Comparison of ENCODE assay signal across 15 mouse cellular contexts in the genomic region with DNA sequence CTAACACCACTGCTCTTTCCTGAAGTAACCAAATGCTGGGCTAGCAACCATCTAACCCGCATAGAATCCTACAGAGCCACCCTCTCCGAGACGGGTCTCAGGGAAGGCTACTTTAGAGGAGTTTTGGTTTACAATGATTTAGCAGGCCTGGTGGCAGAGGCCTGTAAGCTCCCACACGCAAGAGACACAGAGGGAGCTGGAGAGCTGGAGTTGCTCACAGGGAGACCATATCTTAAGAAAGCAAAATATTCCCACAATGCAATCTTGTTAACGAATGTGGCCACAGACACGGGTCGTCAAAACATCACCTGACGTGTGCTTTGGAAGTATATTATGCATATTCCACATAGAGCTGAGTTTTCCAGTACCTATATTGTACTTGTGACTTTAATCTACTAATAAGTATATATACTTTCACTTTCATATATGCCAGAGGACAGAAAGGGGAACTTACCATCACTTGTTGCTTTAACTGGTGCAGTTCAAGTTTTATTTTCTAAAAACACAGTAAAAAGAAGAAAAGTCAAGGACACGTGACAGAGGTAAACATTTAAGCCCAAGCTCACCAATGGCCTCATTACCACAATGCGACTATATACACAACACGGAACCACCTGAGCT. TPM values are rescaled to one million over a fixed set of nuclear protein-coding genes. Genes with fewer than 3 reads are reported as not detected.
DNase-seq lines count a peak whose midpoint lies in the region; ATAC-seq lines count a peak whose summit lies in the region.
"Had no signal": no experiment of that assay in that cellular context is flagged by ENCODE, and none has a peak within 500 bp of the region (broad histone marks: within the 10 kb centered on the region; RNA-seq: fewer than 3 reads in every experiment).

No protein-coding gene starts in this region.

- peak overlapping the region; percentile 53 for H3K27ac ChIP-seq in kidney, embryonic 16.5 days (ENCODE audit: low read length)
- H3K27ac ChIP-seq in kidney, embryonic 14.5 days (ENCODE audit: low read depth, low read length), result no peak overlapping the region
- H3K27ac ChIP-seq: embryonic facial prominence, embryonic 12.5 days; forebrain, embryonic 10.5 days; neural tube, embryonic 13.5 days had no signal

- no peak overlapping the region for H3K4me3 ChIP-seq in kidney, embryonic 16.5 days (ENCODE audit: low read length)
- no peak overlapping the region for H3K4me3 ChIP-seq in kidney, embryonic 14.5 days (ENCODE audit: low read length)
- H3K4me3 ChIP-seq: embryonic facial prominence, embryonic 12.5 days; forebrain, embryonic 10.5 days; neural tube, embryonic 13.5 days had no signal

- no peak for DNase-seq in right cerebral cortex, postnatal 4 days
- DNase-seq in adrenal gland, postnatal 36 days, result no peak
- DNase-seq: cerebellum, postnatal 14 days; retina, postnatal 1 day; thymus, adult 18-20 months had no signal

- no peaks in the 10 kb centered on the region for H3K9me3 ChIP-seq in kidney, embryonic 16.5 days (ENCODE audit: low read length)
- H3K9me3 ChIP-seq in kidney, embryonic 14.5 days (ENCODE audit: control insufficient read depth, low read length), result no peaks in the 10 kb centered on the region
- H3K9me3 ChIP-seq: embryonic facial prominence, embryonic 12.5 days; neural tube, embryonic 13.5 days had no signal

- no peak for ATAC-seq in kidney, embryonic 16.5 days (ENCODE audit: low FRiP score, low TSS enrichment)
- no peak for ATAC-seq in kidney, embryonic 14.5 days (ENCODE audit: low FRiP score, low TSS enrichment)
- peak; percentile 70 for ATAC-seq in CD4-positive, CD25-positive, alpha-beta regulatory T cell, adult 4 months
- ATAC-seq in common myeloid progenitor, adult 5-6 weeks (replicated peaks; ENCODE audit: low read depth, poor library complexity, severe bottlenecking), result peak; percentile 66
- peak; percentile 67 for ATAC-seq in megakaryocyte-erythroid progenitor cell, adult 5-6 weeks (replicated peaks; ENCODE audit: low FRiP score, low TSS enrichment, poor library complexity, severe bottlenecking)
- ATAC-seq: intestine, embryonic 16.5 days had no signal

- no peak overlapping the region for H3K4me2 ChIP-seq in kidney, embryonic 16.5 days (replicated peaks; ENCODE audit: low read depth, low read length)
- H3K4me2 ChIP-seq in kidney, embryonic 14.5 days (replicated peaks; ENCODE audit: low read depth, low read length), result no peak overlapping the region
- H3K4me2 ChIP-seq: embryonic facial prominence, embryonic 12.5 days; liver, embryonic 11.5 days; neural tube, embryonic 13.5 days had no signal

- H3K36me3 ChIP-seq in kidney, embryonic 16.5 days (ENCODE audit: insufficient read depth, low read length), result peaks cover 38% of the 10 kb centered on the region
- H3K36me3 ChIP-seq in kidney, embryonic 14.5 days (ENCODE audit: control insufficient read depth, insufficient read depth, low read length), result peaks cover 12% of the 10 kb centered on the region

- H3K9ac ChIP-seq in kidney, embryonic 16.5 days (replicated peaks; ENCODE audit: low read length), result no peak overlapping the region
- H3K9ac ChIP-seq in kidney, embryonic 14.5 days (ENCODE audit: low read depth, low read length), result no peak overlapping the region
- H3K9ac ChIP-seq: embryonic facial prominence, embryonic 12.5 days; neural tube, embryonic 13.5 days had no signal

- H3K4me1 ChIP-seq in kidney, embryonic 16.5 days (ENCODE audit: insufficient read depth, low read length), result no peaks in the 10 kb centered on the region
- H3K4me1 ChIP-seq in kidney, embryonic 14.5 days (ENCODE audit: control insufficient read depth, insufficient read depth, low read length), result no peaks in the 10 kb centered on the region
- H3K4me1 ChIP-seq: embryonic facial prominence, embryonic 12.5 days; forebrain, embryonic 10.5 days; neural tube, embryonic 13.5 days had no signal

- 67% methylated on average over 11 of the region's 11 CpGs for WGBS in kidney, embryonic 16.5 days
- 63% methylated on average over 11 of the region's 11 CpGs for WGBS in kidney, embryonic 14.5 days

- no peaks in the 10 kb centered on the region for H3K27me3 ChIP-seq in kidney, embryonic 16.5 days (ENCODE audit: insufficient read depth, low read length)
- no peaks in the 10 kb centered on the region for H3K27me3 ChIP-seq in kidney, embryonic 14.5 days (ENCODE audit: control insufficient read depth, insufficient read depth, low read length)
- H3K27me3 ChIP-seq: embryonic facial prominence, embryonic 12.5 days; neural tube, embryonic 13.5 days had no signal

RNA-seq across cellular contexts. Expression of a gene that starts 10.8 kb away (rescaled TPM):
- polyA plus RNA-seq in kidney, embryonic 16.5 days (2015; fragmentation: Nextera tagmentation; extraction: Ambion mirVana), result 22.2 and 23.0 TPM in 2 replicates
- 12.8 and 21.5 TPM in 2 replicates for polyA plus RNA-seq in kidney, embryonic 14.5 days (2014; fragmentation: Nextera tagmentation; extraction: Ambion mirVana)
- polyA plus RNA-seq in CD4-positive, CD25-positive, alpha-beta regulatory T cell, adult 4 months (2017; shearing (Covaris generic)), result 10 to 100 TPM; 15.1 to 17.6 TPM
- 18.7 and 20.2 TPM in 2 replicates for total RNA-seq in common myeloid progenitor, adult 5-6 weeks (2017)
- total RNA-seq in megakaryocyte-erythroid progenitor cell, adult 5-6 weeks (2014; fragmentation: Nextera tagmentation), result 17.0 and 21.1 TPM in 2 replicates
- total RNA-seq in megakaryocyte-erythroid progenitor cell, adult 5-6 weeks (2017), result 10.9 and 14.2 TPM in 2 replicates
- 10 to 100 TPM; 37.6 to 40.5 TPM for total RNA-seq in adrenal gland, postnatal 36 days (2021)

Comparison
In these comparisons a context has a peak if more than half of its experiments do, and no peak if none do; other contexts are left out.
1. ATAC-seq: peak in CD4-positive, CD25-positive, alpha-beta regulatory T cell, adult 4 months (single experiment), common myeloid progenitor, adult 5-6 weeks (single experiment) and megakaryocyte-erythroid progenitor cell, adult 5-6 weeks (single experiment); none in kidney, embryonic 16.5 days (single experiment) and kidney, embryonic 14.5 days (single experiment).